Mouse (Mus musculus): ENCODE measurements around the gene Slc9a6. TPM values are rescaled to one million over a fixed set of nuclear protein-coding genes. Genes with fewer than 3 reads are reported as not detected.

The Slc9a6 gene
- total and polyA plus RNA-seq, 2 experiments from 2014 or later: 59.2 to 78.7 TPM

DNA sequence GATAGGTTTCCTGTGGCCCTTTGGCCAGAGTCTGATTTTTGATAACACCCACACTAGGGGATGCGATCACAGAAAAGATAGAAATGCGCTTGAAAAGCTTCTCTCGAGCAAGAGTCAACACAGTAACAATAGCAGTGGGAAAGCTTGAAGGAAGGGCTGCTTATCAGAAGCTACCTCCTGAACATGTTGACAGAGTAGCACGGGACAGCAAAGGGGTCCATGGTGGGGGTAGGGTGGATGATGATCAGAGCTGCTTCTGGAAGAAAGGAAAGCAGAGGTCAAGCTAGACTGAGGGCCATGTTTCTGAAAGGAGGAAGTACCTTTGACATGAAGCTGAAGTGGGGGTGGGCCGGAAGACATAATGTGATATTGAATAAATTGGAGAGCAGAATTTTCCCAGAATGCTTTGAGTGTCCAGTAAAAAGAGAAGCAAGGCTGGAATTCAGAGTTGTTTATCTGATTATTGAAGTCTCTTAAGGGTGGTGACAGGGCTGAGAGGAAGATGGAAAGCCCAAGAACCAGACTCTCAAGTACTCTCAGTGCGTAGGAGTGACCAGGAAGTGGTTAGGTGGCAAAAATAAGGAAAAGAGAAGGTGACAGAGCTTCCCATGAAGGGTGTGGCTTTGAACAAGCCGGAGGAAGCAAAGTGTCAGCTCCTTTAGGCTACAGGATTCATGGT is 2.4 kb upstream of the Slc9a6 start:
- ATAC-seq: no peak

DNA sequence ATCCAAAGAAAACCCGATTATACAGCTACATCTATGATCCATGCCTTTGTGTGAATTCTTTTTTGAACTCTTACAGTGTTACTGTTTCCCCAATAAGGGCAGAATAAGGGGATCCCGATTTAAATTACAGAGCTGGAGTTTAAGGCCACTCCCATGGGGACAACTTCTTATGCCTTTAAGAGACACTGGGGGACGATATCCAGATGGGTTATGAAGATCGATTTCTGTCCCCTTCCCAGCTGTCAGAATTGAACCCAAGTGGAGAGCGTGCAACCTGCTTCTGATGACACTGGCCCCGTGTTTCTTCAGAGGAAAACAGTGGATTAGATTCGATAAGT is 303 bp upstream of the Slc9a6 start:
- Histone ChIP-seq H3K4me1 (ENCODE audit: insufficient read depth, low read length) (no peaks in the 10 kb centered on the region), H3K27me3 (ENCODE audit: insufficient read depth, low read length) (no peaks in the 10 kb centered on the region), H3K4me2 (ENCODE audit: low read depth, low read length) (peak overlapping the region; percentile 55), H3K9me3 (ENCODE audit: low read length) (no peaks in the 10 kb centered on the region), H3K9ac (replicated peaks; ENCODE audit: low read length) (peak overlapping the region; percentile 67; the same call in 1 of the 2 replicates), H3K27ac (peak overlapping the region; percentile 85; the same call in 1 of the 2 replicates), H3K36me3 (ENCODE audit: insufficient read depth, low read length) (no peaks in the 10 kb centered on the region), H3K4me3 (ENCODE audit: low read length) (peak overlapping the region; percentile 58)
- DNase-seq (ENCODE audit: low spot score) (no peak), ATAC-seq (no peak)
- TF ChIP-seq CTCF (IDR thresholded peaks at IDR 0.05; ENCODE audit: low read depth): no peak
- WGBS: 28% methylated on average over 7 of the region's 7 CpGs

More for the DNA sequence above, 2.4 kb upstream of the Slc9a6 start:
- Histone ChIP-seq H3K4me1 (ENCODE audit: insufficient read depth, low read length) (no peaks in the 10 kb centered on the region), H3K36me3 (ENCODE audit: insufficient read depth, low read length) (no peaks in the 10 kb centered on the region), H3K27me3 (ENCODE audit: insufficient read depth, low read length) (no peaks in the 10 kb centered on the region), H3K4me3 (ENCODE audit: low read length) (no peak overlapping the region), H3K4me2 (ENCODE audit: low read depth, low read length) (no peak overlapping the region), H3K27ac (no peak overlapping the region), H3K9me3 (ENCODE audit: low read length) (no peaks in the 10 kb centered on the region), H3K9ac (replicated peaks; ENCODE audit: low read length) (no peak overlapping the region)
- 78% methylated on average over 7 of the region's 7 CpGs for WGBS
- DNase-seq (ENCODE audit: low spot score): no peak
- no peak for TF ChIP-seq CTCF (IDR thresholded peaks at IDR 0.05; ENCODE audit: low read depth)

DNA sequence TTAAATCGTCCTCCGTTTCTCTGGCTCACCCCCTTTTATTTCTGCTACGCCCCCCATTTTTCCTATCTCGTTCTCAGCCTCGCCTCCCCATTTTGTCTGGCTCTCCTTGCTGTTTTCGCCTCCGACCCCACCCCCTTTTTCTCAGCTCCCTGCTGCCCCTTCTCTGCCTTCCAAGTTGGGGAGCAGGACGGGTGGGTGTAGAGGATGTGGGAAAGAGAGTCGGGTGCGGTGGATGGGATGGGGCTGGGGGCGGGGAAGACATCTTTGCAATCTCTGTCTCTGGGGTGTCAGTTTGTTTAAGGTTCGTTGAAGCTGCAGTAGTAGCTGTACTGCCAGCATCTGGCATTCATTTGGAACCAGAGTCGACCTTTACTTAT is 749 bp downstream of the Slc9a6 start:
- H3K27me3 ChIP-seq (ENCODE audit: insufficient read depth, low read length): no peaks in the 10 kb centered on the region
- peak overlapping the region; percentile 58 for H3K4me3 ChIP-seq (ENCODE audit: low read length)
- H3K4me1 ChIP-seq (ENCODE audit: insufficient read depth, low read length): no peaks in the 10 kb centered on the region
- WGBS: 25% methylated on average over 13 of the region's 13 CpGs
- H3K36me3 ChIP-seq (ENCODE audit: insufficient read depth, low read length): no peaks in the 10 kb centered on the region
- H3K27ac ChIP-seq: peak overlapping the region; percentile 85
- no peak for TF ChIP-seq CTCF (IDR thresholded peaks at IDR 0.05; ENCODE audit: low read depth)
- no peaks in the 10 kb centered on the region for H3K9me3 ChIP-seq (ENCODE audit: low read length)
- DNase-seq (ENCODE audit: low spot score) (no peak), ATAC-seq (0 out of 2 replicates have a peak, but pooled peaks have one; percentile 33)
- H3K4me2 ChIP-seq (ENCODE audit: low read depth, low read length): peak overlapping the region; percentile 55
- H3K9ac ChIP-seq (replicated peaks; ENCODE audit: low read length): peak overlapping the region; percentile 67

DNA sequence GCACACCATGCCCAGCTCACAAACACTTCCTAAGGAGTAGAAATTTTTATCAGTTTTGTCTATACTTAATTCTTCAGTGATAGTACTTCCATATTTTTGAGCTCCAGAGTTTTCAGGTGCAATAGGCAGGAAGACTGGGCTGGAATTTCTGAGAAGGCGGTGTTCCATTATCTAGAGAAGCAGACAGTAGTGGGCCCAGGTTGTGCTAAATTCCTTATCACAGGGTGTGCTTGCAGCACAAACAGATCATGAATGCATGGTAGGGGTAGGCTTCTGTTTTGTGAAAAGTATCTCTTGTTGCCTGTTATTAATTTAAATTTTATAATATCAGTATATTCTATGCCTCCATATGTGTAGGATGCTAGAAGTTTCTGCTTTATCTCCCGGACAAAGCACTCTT is 5.7 kb downstream of the Slc9a6 start:
- Histone ChIP-seq H3K27me3 (ENCODE audit: insufficient read depth, low read length) (no peaks in the 10 kb centered on the region), H3K4me2 (ENCODE audit: low read depth, low read length) (no peak overlapping the region), H3K4me1 (ENCODE audit: insufficient read depth, low read length) (no peaks in the 10 kb centered on the region), H3K27ac (no peak overlapping the region), H3K9me3 (ENCODE audit: low read length) (no peaks in the 10 kb centered on the region), H3K36me3 (ENCODE audit: insufficient read depth, low read length) (no peaks in the 10 kb centered on the region), H3K9ac (replicated peaks; ENCODE audit: low read length) (no peak overlapping the region), H3K4me3 (ENCODE audit: low read length) (no peak overlapping the region)
- DNase-seq (ENCODE audit: low spot score): no peak
- TF ChIP-seq CTCF (IDR thresholded peaks at IDR 0.05; ENCODE audit: low read depth): no peak
- WGBS: 89% methylated on average over 2 of the region's 2 CpGs
- no peak for ATAC-seq

DNA sequence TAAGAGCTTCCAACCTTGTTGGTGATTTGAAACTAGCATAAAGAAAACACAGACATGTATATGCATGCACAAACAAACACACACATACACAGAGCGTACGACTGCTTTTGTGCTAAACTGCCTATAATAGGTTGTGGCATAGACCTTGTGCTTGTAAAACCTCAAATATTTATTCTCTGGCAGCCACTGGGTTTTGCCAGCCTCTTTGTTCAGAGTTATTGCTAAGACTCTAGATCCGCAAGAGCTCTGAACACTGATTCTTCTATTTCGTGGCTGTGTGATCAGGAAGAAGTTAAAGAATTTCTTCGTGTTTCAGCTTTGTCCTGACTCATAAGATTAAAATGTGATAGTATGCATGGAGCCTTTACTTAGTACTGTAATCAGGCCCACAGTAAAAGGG is 26.6 kb downstream of the Slc9a6 start:
- no peak for TF ChIP-seq CTCF (IDR thresholded peaks at IDR 0.05; ENCODE audit: low read depth)
- H3K4me1 ChIP-seq (ENCODE audit: insufficient read depth, low read length): no peaks in the 10 kb centered on the region
- WGBS: 90% methylated on average over 5 of the region's 5 CpGs
- no peaks in the 10 kb centered on the region for H3K27me3 ChIP-seq (ENCODE audit: insufficient read depth, low read length)
- H3K9me3 ChIP-seq (ENCODE audit: low read length): no peaks in the 10 kb centered on the region
- DNase-seq (ENCODE audit: low spot score) (no peak), ATAC-seq (no peak)
- H3K9ac ChIP-seq (replicated peaks; ENCODE audit: low read length): no peak overlapping the region
- H3K27ac ChIP-seq: no peak overlapping the region
- no peaks in the 10 kb centered on the region for H3K36me3 ChIP-seq (ENCODE audit: insufficient read depth, low read length)
- H3K4me2 ChIP-seq (ENCODE audit: low read depth, low read length): no peak overlapping the region
- H3K4me3 ChIP-seq (ENCODE audit: low read length): no peak overlapping the region

DNA sequence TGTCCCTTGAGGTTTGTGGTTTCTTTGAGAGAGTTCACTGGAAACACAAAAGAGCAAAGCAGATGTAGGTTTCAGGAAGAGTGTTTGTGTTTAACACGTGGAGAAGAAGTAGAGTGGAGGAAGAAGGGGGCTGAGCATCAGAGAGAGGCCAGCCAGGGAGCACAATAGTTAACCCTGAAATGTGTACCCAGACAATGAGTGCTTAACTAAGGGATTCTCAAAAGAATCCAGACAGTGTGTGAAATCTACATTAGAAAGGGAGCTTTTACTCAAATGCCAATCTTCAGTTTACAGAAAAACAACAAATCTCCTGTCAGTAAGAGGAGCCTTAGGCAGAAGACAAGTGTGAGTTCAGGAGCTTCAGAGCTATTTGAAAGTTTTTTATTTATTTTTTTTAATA is 30.5 kb downstream of the Slc9a6 start:
- no peak overlapping the region for H3K4me3 ChIP-seq (ENCODE audit: low read length)
- no peak for TF ChIP-seq CTCF (IDR thresholded peaks at IDR 0.05; ENCODE audit: low read depth)
- 9% methylated on average over 1 of the region's 1 CpGs for WGBS
- H3K9me3 ChIP-seq (ENCODE audit: low read length): no peaks in the 10 kb centered on the region
- no peaks in the 10 kb centered on the region for H3K27me3 ChIP-seq (ENCODE audit: insufficient read depth, low read length)
- H3K36me3 ChIP-seq (ENCODE audit: insufficient read depth, low read length): no peaks in the 10 kb centered on the region
- H3K4me1 ChIP-seq (ENCODE audit: insufficient read depth, low read length): no peaks in the 10 kb centered on the region
- DNase-seq (ENCODE audit: low spot score) (no peak), ATAC-seq (no peak)
- H3K27ac ChIP-seq: no peak overlapping the region
- no peak overlapping the region for H3K4me2 ChIP-seq (ENCODE audit: low read depth, low read length)
- no peak overlapping the region for H3K9ac ChIP-seq (replicated peaks; ENCODE audit: low read length)

DNA sequence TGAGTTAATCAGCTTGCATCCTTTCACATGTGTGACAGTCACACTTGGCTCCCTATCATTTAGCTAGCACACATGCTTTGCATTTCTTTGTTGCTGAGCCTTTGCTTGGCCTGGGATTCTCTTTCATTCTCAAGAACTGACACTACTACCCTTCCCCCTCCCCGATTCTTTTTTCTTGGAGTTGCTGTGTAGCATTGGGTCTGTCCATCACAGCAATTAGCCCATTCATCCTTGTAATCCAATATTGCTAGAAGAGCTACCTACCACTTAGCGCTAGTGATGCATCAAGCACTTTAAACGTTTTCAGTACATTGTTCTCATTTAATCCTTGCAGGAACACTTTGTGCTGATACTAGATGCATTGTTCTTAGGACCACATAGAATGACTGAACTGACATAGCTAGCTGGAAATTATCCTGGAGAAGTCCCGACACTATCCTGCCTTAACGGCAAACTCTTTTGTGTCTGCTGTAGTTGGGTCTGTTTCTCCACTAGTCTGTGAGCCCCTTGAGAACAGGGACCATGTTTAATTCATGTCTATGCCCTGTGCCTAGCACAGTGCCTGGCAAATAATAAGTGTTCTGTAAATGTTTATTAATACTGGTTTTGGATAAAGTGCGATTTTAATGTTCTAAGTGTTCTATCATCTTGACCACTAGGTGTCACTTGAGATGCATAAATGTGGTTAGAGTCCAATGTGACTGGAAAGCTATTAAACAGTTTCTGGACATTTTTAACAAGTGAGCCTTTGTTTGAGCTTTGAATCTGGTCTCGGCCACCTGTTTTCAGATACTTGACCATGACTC is 40.2 kb downstream of the Slc9a6 start:
- H3K27me3 ChIP-seq (ENCODE audit: insufficient read depth, low read length): no peaks in the 10 kb centered on the region
- no peaks in the 10 kb centered on the region for H3K36me3 ChIP-seq (ENCODE audit: insufficient read depth, low read length)
- H3K4me3 ChIP-seq (ENCODE audit: low read length): no peak overlapping the region
- no peak overlapping the region for H3K4me2 ChIP-seq (ENCODE audit: low read depth, low read length)
- no peaks in the 10 kb centered on the region for H3K4me1 ChIP-seq (ENCODE audit: insufficient read depth, low read length)
- DNase-seq (ENCODE audit: low spot score) (peak; percentile 55), ATAC-seq (peak; percentile 43; the same call in 1 of the 2 replicates)
- H3K9me3 ChIP-seq (ENCODE audit: low read length): no peaks in the 10 kb centered on the region
- H3K9ac ChIP-seq (replicated peaks; ENCODE audit: low read length): no peak overlapping the region
- no peak overlapping the region for H3K27ac ChIP-seq
- TF ChIP-seq CTCF (IDR thresholded peaks at IDR 0.05; ENCODE audit: low read depth): peak; percentile 63
- WGBS: 51% methylated on average over 7 of the region's 7 CpGs

Data from hindbrain, postnatal 0 days (tissue).